Comparison of ENCODE assay signal across 8 mouse cellular contexts in genomic region chr16:70314578-70314930, GRCm38 (mm10). TPM values are rescaled to one million over a fixed set of nuclear protein-coding genes. Genes with fewer than 3 reads are reported as not detected.
DNase-seq lines count a peak whose midpoint lies in the region; ATAC-seq and TF ChIP-seq lines count a peak whose summit lies in the region.

No protein-coding gene starts in this region.

- TF ChIP-seq EP300 in heart, adult 2 months (IDR thresholded peaks at IDR 0.05; ENCODE audit: insufficient read depth, low read depth, low read length): no peak

- peak; percentile 9; the same call in 1 of the 2 replicates for ATAC-seq in liver, embryonic 13.5 days (ENCODE audit: low read depth)

- H3K79me2 ChIP-seq in heart, adult 2 months (replicated peaks; ENCODE audit: control insufficient read depth, insufficient read depth, low read length): no peaks in the 10 kb centered on the region; the same call in 1 of the 2 replicates

- H3K9me3 ChIP-seq in liver, embryonic 13.5 days (replicated peaks): no peaks in the 10 kb centered on the region

- peak overlapping the region; percentile 76 for H3K4me2 ChIP-seq in liver, embryonic 13.5 days

- no peak for TF ChIP-seq CTCF in heart, adult 2 months (IDR thresholded peaks at IDR 0.05)
- TF ChIP-seq CTCF in thymus, adult 2 months (IDR thresholded peaks at IDR 0.05; ENCODE audit: borderline replicate concordance, control insufficient read depth, extremely low read depth, insufficient read depth, low read length, poor library complexity): no peak

- H3K27ac ChIP-seq in heart, adult 2 months: peak overlapping the region; percentile 100
- peak overlapping the region; percentile 20; the same call in 1 of the 2 replicates for H3K27ac ChIP-seq in thymus, adult 2 months (ENCODE audit: control insufficient read depth, insufficient read depth, low read length)
- H3K27ac ChIP-seq in liver, embryonic 13.5 days: peak overlapping the region; percentile 79

- peaks cover 5% of the 10 kb centered on the region for H3K36me3 ChIP-seq in heart, adult 2 months (ENCODE audit: control insufficient read depth, insufficient read depth, low read length)
- H3K36me3 ChIP-seq in thymus, adult 2 months (ENCODE audit: control insufficient read depth, insufficient read depth, low read length): no peaks in the 10 kb centered on the region
- H3K36me3 ChIP-seq in liver, embryonic 13.5 days: no peaks in the 10 kb centered on the region

- DNase-seq in heart, adult 2 months: no peak
- DNase-seq in heart, postnatal 4 days: no peak
- no peak for DNase-seq in thymus, adult 2 months
- no peak for DNase-seq in thymus, postnatal 4 days
- no peak for DNase-seq in liver, embryonic 13.5 days
- no peak for DNase-seq in right cerebral cortex, adult 18-20 months
- DNase-seq in left cerebral cortex, adult 8-10 months (ENCODE audit: low spot score in 2 of 2): no peak
- DNase-seq in MN1 (ENCODE audit: low spot score): no peak

- no peaks in the 10 kb centered on the region for H3K27me3 ChIP-seq in heart, adult 2 months (ENCODE audit: control insufficient read depth, insufficient read depth, low read length)
- no peaks in the 10 kb centered on the region for H3K27me3 ChIP-seq in thymus, adult 2 months (ENCODE audit: control insufficient read depth, insufficient read depth, low read length)
- H3K27me3 ChIP-seq in liver, embryonic 13.5 days: no peaks in the 10 kb centered on the region

- TF ChIP-seq POLR2A in heart, adult 2 months (IDR thresholded peaks at IDR 0.05; ENCODE audit: insufficient read depth, low read depth, low read length): no peak
- TF ChIP-seq POLR2A in thymus, adult 2 months (IDR thresholded peaks at IDR 0.05; ENCODE audit: control insufficient read depth, extremely low read depth, insufficient read depth, low read length, poor library complexity): no peak

- intact Hi-C loops in heart, adult 2 months (cut with DNase I): loop anchor here (10.0 kb wide), 1 partner anchor 250 kb away; no protein-coding TSS in a partner anchor

- peak overlapping the region; percentile 87 for H3K9ac ChIP-seq in heart, adult 2 months (ENCODE audit: low read depth, low read length)
- peak overlapping the region; percentile 77 for H3K9ac ChIP-seq in liver, embryonic 13.5 days

- peaks cover 1% of the 10 kb centered on the region for H3K4me1 ChIP-seq in heart, adult 2 months (ENCODE audit: control insufficient read depth, insufficient read depth, low read length)
- no peaks in the 10 kb centered on the region for H3K4me1 ChIP-seq in thymus, adult 2 months (replicated peaks; ENCODE audit: control insufficient read depth, insufficient read depth, low read length)
- H3K4me1 ChIP-seq in liver, embryonic 13.5 days (replicated peaks): 0 out of 2 replicates have a peak, but pooled peaks cover 7% of the 10 kb centered on the region

- under 1% methylated on average over 9 of the region's 9 CpGs for whole genome bisulfite sequencing in heart, adult 2 months
- 1% methylated on average over 9 of the region's 9 CpGs for WGBS in thymus, adult 2 months
- WGBS in liver, embryonic 13.5 days (ENCODE audit: insufficient replicate concordance): 0% methylated on average over 9 of the region's 9 CpGs

- peak overlapping the region; percentile 79 for H3K4me3 ChIP-seq in heart, adult 2 months
- H3K4me3 ChIP-seq in thymus, adult 2 months (ENCODE audit: control insufficient read depth, insufficient read depth, low read length): peak overlapping the region; percentile 66
- H3K4me3 ChIP-seq in liver, embryonic 13.5 days (replicated peaks): peak overlapping the region; percentile 72

RNA-seq across cellular contexts. Expression of gene Gbe1, which starts 0.8 kb away (rescaled TPM):
- 10 to 100 TPM; 43.9 to 46.6 TPM for total RNA-seq in heart, adult 2 months (2021)
- polyA plus RNA-seq in heart, adult 2 months (2012; rRNA removed): 28.5 and 34.8 TPM in 2 replicates
- 10 to 100 TPM; 37.2 to 38.6 TPM for total RNA-seq in heart, postnatal 4 days (2021)
- 7.9 and 10.9 TPM in 2 replicates for polyA plus RNA-seq in thymus, adult 2 months (2012; rRNA removed)
- 6.3 and 8.1 TPM in 2 replicates for polyA plus RNA-seq in liver, embryonic 13.5 days (2015; fragmentation: Nextera tagmentation; extraction: Ambion mirVana)
- total RNA-seq in left cerebral cortex, adult 8-10 months (2022): 10 to 100 TPM; 10.5 to 11.7 (median 10.7) TPM

Comparison
In these comparisons a context has a peak if more than half of its experiments do, and no peak if none do; other contexts are left out.
1. H3K27ac ChIP-seq: peak in every context shown above with its lines; median percentile 100 in heart, adult 2 months; 79 in liver, embryonic 13.5 days; 20 in thymus, adult 2 months.